Mouse (Mus musculus) hindbrain, embryonic 15.5 days (tissue): ENCODE results near the gene Mettl6. TPM values are rescaled to one million over a fixed set of nuclear protein-coding genes. Genes with fewer than 3 reads are reported as not detected.

Source experiments
- polyA plus RNA-seq: library from polyadenylated mRNA; unstranded; fragments of >200 nt; fragmentation: Nextera tagmentation; extraction: Ambion mirVana; gene quantifications from 2 replicates; pipeline ENCODE4 v1.2.1, GENCODE M21; 2015

Mettl6 gene
- polyA plus RNA-seq, 1 experiment from 2014 or later: 37.9 TPM

Other genes starting within 250 kb of the Mettl6 start
- 8.9 and 9.4 TPM in 2 replicates for gene Phf7, start 243.7 kb downstream of the Mettl6 start, polyA plus RNA-seq
- gene Bap1, start 243.6 kb downstream of the Mettl6 start, polyA plus RNA-seq: 101 and 113 TPM in 2 replicates
- gene Dnah1, start 171.1 kb downstream of the Mettl6 start, polyA plus RNA-seq: 4.4 and 4.6 TPM in 2 replicates
- 80.2 and 83.1 TPM in 2 replicates for gene Capn7, start 158.4 kb downstream of the Mettl6 start, polyA plus RNA-seq
- 131 and 144 TPM in 2 replicates for gene Sh3bp5, start 59.0 kb downstream of the Mettl6 start, polyA plus RNA-seq
- 8.1 and 9.8 TPM in 2 replicates for gene Eaf1, start 641 bp downstream of the Mettl6 start, polyA plus RNA-seq
- 0.33 and 0.49 TPM in 2 replicates for gene Colq, start 96.3 kb upstream of the Mettl6 start, polyA plus RNA-seq
- gene Gm49387, start 145.8 kb upstream of the Mettl6 start, polyA plus RNA-seq: 0.90 TPM in 1 of 2 replicates, not detected in the other
- 18.9 and 19.1 TPM in 2 replicates for gene Btd, start 146.0 kb upstream of the Mettl6 start, polyA plus RNA-seq
- 7.1 and 11.0 TPM in 2 replicates for gene Hacl1, start 146.2 kb upstream of the Mettl6 start, polyA plus RNA-seq